Mouse (Mus musculus) cortical plate, adult 2 months (tissue): ENCODE measurements at regions not wholly inside any gene's neighbourhood (a gene's known extent, or its start where the extent isn't known, plus 50 kb on each side); places are given as distances from the start of the nearest gene placed in this dataset.

Experiments
- CTCF ChIP-seq: fragments of 200-500 bp; IDR thresholded peaks from 2 replicates; pipeline ENCODE4 v1.5.1; 2011; ENCODE audit warnings: mild to moderate bottlenecking, control low read depth, low read length; ENCODE audit not compliant: insufficient read depth; ENCODE audit errors: extremely low read depth
- POLR2A ChIP-seq: fragments of 200-500 bp; IDR thresholded peaks from 2 replicates; pipeline ENCODE4 v1.6.1; 2011; ENCODE audit warnings: mild to moderate bottlenecking, low read length, control low read depth; ENCODE audit not compliant: insufficient read depth; ENCODE audit errors: extremely low read depth

DNA sequence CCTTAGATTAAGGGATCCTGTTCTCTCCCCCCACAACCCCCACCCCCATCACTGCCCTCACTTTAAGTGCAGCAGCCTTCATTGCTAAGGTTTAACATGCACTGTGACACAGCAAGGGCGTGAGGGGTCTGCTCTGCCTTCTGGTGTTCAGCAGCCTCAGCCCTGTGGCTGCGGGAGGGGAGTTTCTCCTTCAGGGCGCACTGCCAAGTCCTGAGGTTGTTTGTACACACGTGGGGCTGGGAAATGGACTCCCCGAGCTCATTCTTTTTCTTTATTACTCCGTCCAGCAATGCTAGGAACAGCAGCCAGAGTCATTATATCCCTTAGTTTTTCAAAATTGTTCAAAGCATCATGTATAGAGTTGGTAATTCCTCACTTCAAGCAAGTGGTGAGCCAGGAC lies 363.1 kb downstream of the Ptpru start:
- TF ChIP-seq CTCF (no peak), POLR2A (no peak)
